Mouse (Mus musculus) embryonic facial prominence, embryonic 15.5 days (tissue): ENCODE results near the gene Nmur2. TPM values are rescaled to one million over a fixed set of nuclear protein-coding genes. Genes with fewer than 3 reads are reported as not detected.

Source experiments
- ATAC-seq: fragments of 200-750 bp; cut with Nextera tagmentation; 2 replicates; pipeline ENCODE4 v1.8.0; 2017; ENCODE audit warnings: low read depth, moderate TSS enrichment; ENCODE audit not compliant: insufficient number of reproducible peaks, low FRiP score, low TSS enrichment
- H3K27ac ChIP-seq: fragments of 300-500 bp; sonication (generic); replicated peaks from 2 replicates; pipeline ENCODE4 v1.5.1; 2015; ENCODE audit warnings: mild to moderate bottlenecking, inconsistent platforms
- H3K27me3 ChIP-seq: fragments of 300-500 bp; sonication (generic); 2 replicates; pipeline ENCODE4 v1.6.1; 2015; ENCODE audit warnings: inconsistent platforms
- H3K36me3 ChIP-seq: fragments of 300-500 bp; sonication (generic); 2 replicates; pipeline ENCODE4 v1.6.1; 2015; ENCODE audit warnings: mild to moderate bottlenecking, inconsistent platforms
- H3K4me1 ChIP-seq: fragments of 300-500 bp; sonication (generic); 2 replicates; pipeline ENCODE4 v1.6.1; 2015; ENCODE audit warnings: inconsistent platforms
- H3K4me2 ChIP-seq: fragments of 300-500 bp; sonication (generic); replicated peaks from 2 replicates; pipeline ENCODE4 v1.6.1; 2015; ENCODE audit warnings: mild to moderate bottlenecking, inconsistent platforms
- H3K4me3 ChIP-seq: fragments of 300-500 bp; sonication (generic); replicated peaks from 2 replicates; pipeline ENCODE4 v1.5.1; 2015; ENCODE audit warnings: mild to moderate bottlenecking, inconsistent platforms
- H3K9ac ChIP-seq: fragments of 300-500 bp; sonication (generic); 2 replicates; pipeline ENCODE4 v1.6.1; 2015; ENCODE audit warnings: inconsistent platforms
- H3K9me3 ChIP-seq: fragments of 300-500 bp; sonication (generic); replicated peaks from 2 replicates; pipeline ENCODE4 v1.6.1; 2016; ENCODE audit warnings: inconsistent platforms
- WGBS: fragments of 180-500 bp; shearing (Covaris S2); methylation state at CpG from one replicate; pipeline ENCODE4 v1.1.7; 2015; 5-methylcytosine and 5-hydroxymethylcytosine counted together
- polyA plus RNA-seq: library from polyadenylated mRNA; unstranded; fragments of >200 nt; fragmentation: Nextera tagmentation; extraction: Ambion mirVana; gene quantifications from 2 replicates; pipeline ENCODE4 v1.2.1, GENCODE M21; 2015

Gene Nmur2
- polyA plus RNA-seq, 1 experiment from 2014 or later: 0.20 TPM

GRCm38 (mm10) chr11:56012396-56012795 lies 28.4 kb downstream of the Nmur2 start:
- ATAC-seq: no peak
- WGBS: 48% methylated on average over 2 of the region's 2 CpGs
- Histone ChIP-seq H3K27ac (no peak overlapping the region), H3K4me2 (no peak overlapping the region), H3K4me1 (no peaks in the 10 kb centered on the region), H3K9ac (no peak overlapping the region), H3K36me3 (no peaks in the 10 kb centered on the region), H3K4me3 (no peak overlapping the region), H3K9me3 (no peaks in the 10 kb centered on the region), H3K27me3 (no peaks in the 10 kb centered on the region; the same call in 1 of the 2 replicates)

- ATAC-seq: no peak
- H3K27ac ChIP-seq: no peak overlapping the region
- WGBS: 39% methylated on average over 3 of the region's 3 CpGs
- no peak overlapping the region for H3K4me3 ChIP-seq
- no peaks in the 10 kb centered on the region for H3K4me1 ChIP-seq
- no peaks in the 10 kb centered on the region for H3K36me3 ChIP-seq
- H3K9me3 ChIP-seq: no peaks in the 10 kb centered on the region
- no peak overlapping the region for H3K4me2 ChIP-seq
- H3K27me3 ChIP-seq: peaks cover 3% of the 10 kb centered on the region; the same call in 1 of the 2 replicates
- H3K9ac ChIP-seq: no peak overlapping the region
Observed at GRCm38 (mm10) chr11:56008277-56008676, 32.5 kb downstream of the Nmur2 start.

GRCm38 (mm10) chr11:55992799-55993198 lies 48.0 kb downstream of the Nmur2 start:
- Histone ChIP-seq H3K27ac (no peak overlapping the region), H3K27me3 (no peaks in the 10 kb centered on the region), H3K4me1 (no peaks in the 10 kb centered on the region; the same call in 1 of the 2 replicates), H3K4me3 (no peak overlapping the region), H3K36me3 (no peaks in the 10 kb centered on the region), H3K4me2 (no peak overlapping the region), H3K9ac (no peak overlapping the region), H3K9me3 (no peaks in the 10 kb centered on the region)
- no peak for ATAC-seq
- WGBS: 39% methylated on average over 1 of the region's 1 CpGs

GRCm38 (mm10) chr11:55992148-55992547 lies 48.7 kb downstream of the Nmur2 start:
- H3K4me2 ChIP-seq: no peak overlapping the region
- H3K9me3 ChIP-seq: no peaks in the 10 kb centered on the region
- no peak overlapping the region for H3K9ac ChIP-seq
- H3K36me3 ChIP-seq: no peaks in the 10 kb centered on the region
- no peak overlapping the region for H3K4me3 ChIP-seq
- no peaks in the 10 kb centered on the region for H3K27me3 ChIP-seq
- ATAC-seq: no peak
- H3K4me1 ChIP-seq: no peaks in the 10 kb centered on the region; the same call in 1 of the 2 replicates
- no peak overlapping the region for H3K27ac ChIP-seq
- WGBS: 41% methylated on average over 3 of the region's 3 CpGs

GRCm38 (mm10) chr11:55991505-55992066 lies 49.2 kb downstream of the Nmur2 start:
- Histone ChIP-seq H3K9me3 (no peaks in the 10 kb centered on the region), H3K36me3 (no peaks in the 10 kb centered on the region), H3K9ac (no peak overlapping the region), H3K4me3 (no peak overlapping the region), H3K4me1 (no peaks in the 10 kb centered on the region; the same call in 1 of the 2 replicates), H3K27me3 (no peaks in the 10 kb centered on the region), H3K4me2 (no peak overlapping the region), H3K27ac (no peak overlapping the region)
- ATAC-seq: no peak
- 17% methylated on average over 8 of the region's 8 CpGs for WGBS

- no peak overlapping the region for H3K4me3 ChIP-seq
- ATAC-seq: no peak
- H3K36me3 ChIP-seq: no peaks in the 10 kb centered on the region
- no peak overlapping the region for H3K4me2 ChIP-seq
- H3K27me3 ChIP-seq: no peaks in the 10 kb centered on the region
- H3K4me1 ChIP-seq: no peaks in the 10 kb centered on the region
- H3K27ac ChIP-seq: no peak overlapping the region
- no peaks in the 10 kb centered on the region for H3K9me3 ChIP-seq
- H3K9ac ChIP-seq: no peak overlapping the region
- 59% methylated on average over 3 of the region's 3 CpGs for WGBS
Observed at GRCm38 (mm10) chr11:55984643-55985042, 56.2 kb downstream of the Nmur2 start.

- H3K4me1 ChIP-seq: 0 out of 2 replicates have a peak, but pooled peaks cover 3% of the 10 kb centered on the region
- no peak overlapping the region for H3K9ac ChIP-seq
- H3K4me2 ChIP-seq: no peak overlapping the region
- no peak for ATAC-seq
- no peaks in the 10 kb centered on the region for H3K9me3 ChIP-seq
- H3K27me3 ChIP-seq: no peaks in the 10 kb centered on the region
- H3K4me3 ChIP-seq: no peak overlapping the region
- WGBS: 44% methylated on average over 1 of the region's 1 CpGs
- H3K36me3 ChIP-seq: no peaks in the 10 kb centered on the region
- H3K27ac ChIP-seq: no peak overlapping the region
Observed at GRCm38 (mm10) chr11:55981656-55982055, 59.2 kb downstream of the Nmur2 start.

- ATAC-seq: no peak
- no peaks in the 10 kb centered on the region for H3K9me3 ChIP-seq
- no peak overlapping the region for H3K4me2 ChIP-seq
- 0 out of 2 replicates have a peak, but pooled peaks cover 3% of the 10 kb centered on the region for H3K4me1 ChIP-seq
- H3K36me3 ChIP-seq: no peaks in the 10 kb centered on the region
- H3K4me3 ChIP-seq: no peak overlapping the region
- no peak overlapping the region for H3K9ac ChIP-seq
- 26% methylated on average over 6 of the region's 6 CpGs for whole genome bisulfite sequencing
- H3K27me3 ChIP-seq: no peaks in the 10 kb centered on the region
- no peak overlapping the region for H3K27ac ChIP-seq
Observed at GRCm38 (mm10) chr11:55978146-55978545, 62.7 kb downstream of the Nmur2 start.
